Mouse (Mus musculus) stomach, embryonic 16.5 days (tissue): Measurements from ENCODE around the gene Atp6v1fnb. TPM values are rescaled to one million over a fixed set of nuclear protein-coding genes. Genes with fewer than 3 reads are reported as not detected.

Source experiments
- ATAC-seq: fragments of 200-750 bp; cut with Nextera tagmentation; 2 replicates; pipeline ENCODE4 v1.8.0; 2017; ENCODE audit warnings: moderate number of reproducible peaks, moderate TSS enrichment; ENCODE audit not compliant: insufficient read depth, low FRiP score
- H3K27ac ChIP-seq: fragments of 300-500 bp; sonication (generic); 2 replicates; pipeline ENCODE4 v1.5.1; 2014; ENCODE audit warnings: low read length
- H3K27me3 ChIP-seq: fragments of 300-500 bp; sonication (generic); 2 replicates; pipeline ENCODE4 v1.6.1; 2014; ENCODE audit warnings: low read length, control low read depth, mixed read lengths; ENCODE audit not compliant: control insufficient read depth, insufficient read depth
- H3K36me3 ChIP-seq: fragments of 300-500 bp; sonication (generic); 2 replicates; pipeline ENCODE4 v1.6.1; 2014; ENCODE audit warnings: low read length; ENCODE audit not compliant: control insufficient read depth, insufficient read depth
- H3K4me1 ChIP-seq: fragments of 300-500 bp; sonication (generic); 2 replicates; pipeline ENCODE4 v1.6.1; 2014; ENCODE audit warnings: low read length, control low read depth, mixed read lengths; ENCODE audit not compliant: control insufficient read depth, insufficient read depth
- H3K4me2 ChIP-seq: fragments of 300-500 bp; sonication (generic); 2 replicates; pipeline ENCODE4 v1.6.1; 2014; ENCODE audit warnings: low read depth, low read length, mixed read lengths
- H3K4me3 ChIP-seq: fragments of 300-500 bp; sonication (generic); replicated peaks from 2 replicates; pipeline ENCODE4 v1.5.1; 2014; ENCODE audit warnings: mild to moderate bottlenecking, low read length
- H3K9ac ChIP-seq: fragments of 300-500 bp; sonication (generic); 2 replicates; pipeline ENCODE4 v1.6.1; 2014; ENCODE audit warnings: low read length
- H3K9me3 ChIP-seq: fragments of 300-500 bp; sonication (generic); replicated peaks from 2 replicates; pipeline ENCODE4 v1.6.1; 2016; ENCODE audit warnings: low read length, control low read depth; ENCODE audit not compliant: control insufficient read depth
- WGBS: fragments of 180-500 bp; shearing (Covaris S2); extraction: QIAGEN DNeasy Blood & Tissue Kit; methylation state at CpG from one replicate; pipeline ENCODE4 v1.1.7; 2014; 5-methylcytosine and 5-hydroxymethylcytosine counted together
- polyA plus RNA-seq: library from polyadenylated mRNA; unstranded; fragments of >200 nt; fragmentation: Nextera tagmentation; extraction: Ambion mirVana; gene quantifications from 2 replicates; pipeline ENCODE4 v1.2.1, GENCODE M21; 2015

Atp6v1fnb gene
- polyA plus RNA-seq, 1 experiment from 2014 or later = not detected

DNA sequence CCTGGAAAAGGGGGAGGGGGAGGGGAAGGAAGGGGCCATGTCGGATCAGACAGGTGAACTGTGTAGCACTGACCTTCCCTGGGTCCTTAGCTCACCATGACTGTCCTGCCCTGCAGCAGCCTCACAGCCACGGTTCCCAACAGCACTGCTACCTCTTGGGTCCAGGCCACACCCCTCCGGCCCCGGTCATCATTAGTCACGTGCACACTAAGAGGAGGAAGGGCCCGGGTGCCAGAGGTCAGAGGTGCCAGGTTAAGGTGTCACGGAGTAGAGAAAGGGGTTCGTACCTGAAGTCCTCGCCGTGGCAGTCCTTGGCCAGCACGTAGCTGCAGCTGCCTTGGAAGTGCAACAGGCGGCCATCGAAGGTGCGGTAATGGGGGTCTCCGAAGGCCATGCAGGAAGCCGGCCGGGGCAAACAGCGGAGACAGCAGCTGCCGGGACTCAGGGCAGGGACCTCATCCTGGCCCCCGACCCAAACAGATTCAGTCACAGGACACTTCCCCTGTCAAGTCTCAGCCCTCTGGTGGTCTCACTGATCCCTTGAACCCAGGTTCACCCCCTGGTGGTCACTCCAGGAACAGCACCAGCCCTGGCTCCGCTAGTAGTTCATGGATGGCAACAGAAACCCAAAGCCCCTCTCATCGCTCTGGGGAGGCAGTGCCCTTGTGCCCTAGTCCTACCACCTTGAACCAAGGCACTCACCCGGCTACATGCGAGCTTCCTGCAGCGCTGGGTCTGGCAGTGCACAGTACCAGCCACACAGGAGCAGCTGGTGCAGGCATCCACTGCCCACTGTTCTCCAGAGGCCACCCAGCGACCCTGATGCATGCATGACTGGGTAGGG is 13.7 kb downstream of the Atp6v1fnb start:
- no peaks in the 10 kb centered on the region for H3K4me1 ChIP-seq
- H3K27ac ChIP-seq = no peak overlapping the region
- H3K4me2 ChIP-seq = peak overlapping the region; percentile 64
- ATAC-seq = peak; percentile 46; the same call in 1 of the 2 replicates
- H3K9ac ChIP-seq = peak overlapping the region; percentile 29
- no peaks in the 10 kb centered on the region for H3K9me3 ChIP-seq
- WGBS = 8% methylated on average over 26 of the region's 26 CpGs
- no peaks in the 10 kb centered on the region for H3K27me3 ChIP-seq
- peak overlapping the region; percentile 38 for H3K4me3 ChIP-seq
- H3K36me3 ChIP-seq = no peaks in the 10 kb centered on the region

DNA sequence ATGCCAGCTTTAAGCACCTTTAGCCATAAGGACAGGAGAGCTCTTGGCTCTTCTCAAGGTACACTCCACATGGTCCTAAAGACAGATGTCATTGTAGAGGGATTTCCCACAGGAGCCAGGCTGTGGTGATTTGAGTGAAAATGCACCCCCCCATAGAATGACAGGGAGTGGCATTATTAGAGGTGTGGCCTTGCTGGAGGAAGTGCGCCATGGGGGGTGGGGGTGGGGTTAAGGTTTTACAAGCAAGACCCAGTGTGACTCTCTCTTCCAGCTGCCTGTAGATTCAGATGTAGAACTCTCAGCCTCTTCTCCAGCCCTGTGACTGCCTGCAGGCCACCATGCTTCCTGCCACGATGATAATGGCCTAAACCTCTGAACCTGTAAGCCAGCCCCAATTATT is 14.7 kb downstream of the Atp6v1fnb start:
- H3K9ac ChIP-seq = no peak overlapping the region
- ATAC-seq = no peak
- H3K9me3 ChIP-seq = no peaks in the 10 kb centered on the region
- H3K27ac ChIP-seq = no peak overlapping the region
- no peaks in the 10 kb centered on the region for H3K27me3 ChIP-seq
- no peak overlapping the region for H3K4me2 ChIP-seq
- no peak overlapping the region for H3K4me3 ChIP-seq
- no peaks in the 10 kb centered on the region for H3K4me1 ChIP-seq
- WGBS = 62% methylated on average over 2 of the region's 2 CpGs
- no peaks in the 10 kb centered on the region for H3K36me3 ChIP-seq

DNA sequence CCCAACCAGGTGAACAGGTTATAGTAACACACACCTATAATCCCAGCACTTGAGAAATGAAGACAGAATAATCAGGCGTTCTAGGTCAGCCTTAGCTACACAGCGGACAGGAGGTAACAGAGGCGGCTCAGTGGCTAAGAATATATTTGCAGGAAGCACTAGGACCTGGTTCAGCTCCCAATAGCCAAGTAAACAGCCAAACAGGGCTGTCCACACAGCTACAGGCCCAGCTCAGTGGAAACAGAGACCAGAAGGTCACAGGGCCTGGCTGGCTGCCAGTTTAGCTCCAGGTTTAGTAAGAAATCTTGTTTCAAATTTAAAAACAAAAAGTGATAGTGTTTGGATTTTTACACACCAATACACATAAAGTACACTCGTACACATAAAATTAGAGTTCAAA is 22.9 kb downstream of the Atp6v1fnb start:
- H3K4me2 ChIP-seq = no peak overlapping the region
- H3K36me3 ChIP-seq = no peaks in the 10 kb centered on the region
- WGBS = 73% methylated on average over 4 of the region's 4 CpGs
- no peaks in the 10 kb centered on the region; the same call in 1 of the 2 replicates for H3K27me3 ChIP-seq
- H3K9ac ChIP-seq = no peak overlapping the region
- no peaks in the 10 kb centered on the region for H3K9me3 ChIP-seq
- H3K4me3 ChIP-seq = no peak overlapping the region
- no peaks in the 10 kb centered on the region for H3K4me1 ChIP-seq
- ATAC-seq = no peak
- H3K27ac ChIP-seq = no peak overlapping the region

DNA sequence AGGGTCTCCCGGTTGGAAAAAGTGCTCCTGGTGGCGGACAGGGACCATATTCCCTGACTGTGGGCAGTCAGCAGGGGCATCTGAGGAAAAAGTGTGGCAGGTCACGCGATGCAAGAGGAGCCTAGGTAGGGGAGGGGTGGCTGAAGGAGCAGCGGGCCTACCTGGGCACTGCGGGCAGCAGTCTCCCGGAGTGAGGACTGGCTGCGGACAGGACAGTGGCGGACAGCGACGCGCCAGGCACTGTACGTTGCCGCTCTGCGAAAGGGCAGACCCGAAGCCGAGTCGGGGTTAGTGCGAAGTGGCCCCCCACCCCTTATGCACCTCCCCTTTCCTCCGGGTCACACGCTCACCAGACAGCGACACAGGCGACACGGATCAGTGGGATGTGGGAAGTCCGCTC is 25.0 kb downstream of the Atp6v1fnb start:
- H3K27me3 ChIP-seq = no peaks in the 10 kb centered on the region; the same call in 1 of the 2 replicates
- no peak overlapping the region for H3K4me3 ChIP-seq
- 37% methylated on average over 25 of the region's 25 CpGs for WGBS
- H3K4me2 ChIP-seq = no peak overlapping the region
- no peaks in the 10 kb centered on the region for H3K9me3 ChIP-seq
- no peak overlapping the region for H3K9ac ChIP-seq
- no peaks in the 10 kb centered on the region for H3K4me1 ChIP-seq
- no peak for ATAC-seq
- no peak overlapping the region for H3K27ac ChIP-seq
- no peaks in the 10 kb centered on the region for H3K36me3 ChIP-seq

DNA sequence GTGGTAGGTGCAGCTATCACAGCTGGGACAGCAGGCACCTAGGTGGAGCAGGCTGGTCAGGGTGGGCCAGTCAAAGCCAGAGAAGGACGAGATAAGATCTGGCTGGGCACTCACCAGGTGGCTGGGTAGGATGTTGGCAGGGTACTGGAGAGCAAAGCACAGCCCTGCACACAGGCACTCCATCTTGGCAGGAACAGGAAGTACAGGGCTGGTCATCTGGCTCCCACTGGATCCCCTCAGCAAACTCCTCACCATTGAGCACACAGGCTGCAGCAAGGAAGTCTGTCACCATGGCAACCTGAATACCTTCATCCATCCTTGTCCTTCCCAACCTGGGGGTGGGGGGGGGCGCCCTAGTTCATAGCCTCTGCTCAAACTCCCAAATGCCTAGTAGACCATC is 26.6 kb downstream of the Atp6v1fnb start:
- ATAC-seq = no peak

DNA sequence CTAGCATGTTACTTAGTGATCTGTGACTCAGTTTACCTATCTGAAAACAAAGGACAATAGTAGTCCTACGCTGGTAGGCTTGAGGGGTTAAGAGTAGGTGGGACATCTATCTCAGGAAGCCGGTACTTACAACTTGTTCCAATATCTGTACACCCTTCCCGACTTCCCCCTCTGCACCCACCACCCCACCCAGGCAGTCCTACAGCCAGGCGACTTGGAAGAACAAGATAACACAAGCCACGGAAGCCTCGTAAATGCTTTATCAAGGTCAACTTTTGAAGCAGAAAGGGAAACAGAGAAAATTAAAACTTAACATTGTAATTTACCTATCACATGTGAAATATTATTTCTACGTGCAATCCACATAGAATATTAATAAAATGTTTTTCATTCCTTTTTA is 28.9 kb downstream of the Atp6v1fnb start:
- no peak for ATAC-seq
- Histone ChIP-seq H3K4me2 (no peak overlapping the region), H3K27me3 (no peaks in the 10 kb centered on the region; the same call in 1 of the 2 replicates), H3K4me1 (no peaks in the 10 kb centered on the region), H3K27ac (no peak overlapping the region), H3K9ac (no peak overlapping the region), H3K4me3 (no peak overlapping the region), H3K36me3 (no peaks in the 10 kb centered on the region), H3K9me3 (no peaks in the 10 kb centered on the region)
- WGBS = 85% methylated on average over 7 of the region's 7 CpGs

More for the DNA sequence above, 26.6 kb downstream of the Atp6v1fnb start:
- no peak overlapping the region for H3K27ac ChIP-seq
- WGBS = 42% methylated on average over 2 of the region's 2 CpGs
- no peaks in the 10 kb centered on the region; the same call in 1 of the 2 replicates for H3K27me3 ChIP-seq
- no peaks in the 10 kb centered on the region for H3K36me3 ChIP-seq
- no peak overlapping the region for H3K4me2 ChIP-seq
- no peak overlapping the region for H3K9ac ChIP-seq
- H3K4me3 ChIP-seq = no peak overlapping the region
- H3K9me3 ChIP-seq = no peaks in the 10 kb centered on the region
- no peaks in the 10 kb centered on the region for H3K4me1 ChIP-seq

DNA sequence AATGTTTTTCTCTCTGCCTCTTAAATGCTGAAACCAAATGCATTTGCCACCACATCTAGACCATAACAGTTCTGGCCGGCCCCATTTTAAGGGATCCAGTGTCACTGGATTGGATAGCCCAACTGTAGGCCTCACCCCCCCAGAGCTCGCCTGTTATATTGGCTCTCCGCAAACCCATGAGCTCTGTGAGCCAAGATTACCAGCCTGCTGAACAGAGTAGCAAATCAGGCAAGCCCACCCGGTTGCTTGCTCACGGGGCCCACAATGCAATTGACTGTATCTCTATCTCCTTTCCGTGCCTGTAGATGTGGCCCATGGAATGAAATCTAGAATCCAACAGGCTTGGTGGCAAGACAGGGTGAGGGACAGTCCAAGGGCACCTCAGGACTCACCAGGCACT is 29.6 kb downstream of the Atp6v1fnb start:
- H3K4me3 ChIP-seq = no peak overlapping the region
- WGBS = 92% methylated on average over 6 of the region's 6 CpGs

DNA sequence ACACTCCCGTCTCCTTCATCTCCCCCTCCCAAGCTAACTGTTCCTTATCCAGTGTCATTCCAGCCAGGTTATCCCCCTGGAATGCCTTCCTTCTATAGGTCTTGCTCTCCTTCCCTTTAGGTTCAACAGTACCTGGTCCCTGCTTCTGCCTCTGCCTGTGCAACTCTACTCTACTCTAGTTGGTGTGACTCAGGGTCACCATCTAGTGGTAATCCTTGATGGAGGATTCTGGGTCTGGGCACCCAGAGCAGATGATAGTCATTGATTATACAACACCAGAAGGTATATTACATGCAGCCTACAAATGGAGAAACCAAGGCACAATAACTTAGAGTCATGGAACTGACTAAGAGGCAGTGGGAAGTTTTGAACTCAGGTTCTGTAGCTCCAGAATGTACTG is 30.4 kb downstream of the Atp6v1fnb start:
- no peaks in the 10 kb centered on the region for H3K36me3 ChIP-seq
- 84% methylated on average over 1 of the region's 1 CpGs for WGBS
- H3K4me3 ChIP-seq = no peak overlapping the region
- H3K9ac ChIP-seq = no peak overlapping the region
- H3K9me3 ChIP-seq = no peaks in the 10 kb centered on the region
- no peak overlapping the region for H3K27ac ChIP-seq
- no peaks in the 10 kb centered on the region for H3K27me3 ChIP-seq
- 0 out of 2 replicates have a peak, but pooled peaks cover 5% of the 10 kb centered on the region for H3K4me1 ChIP-seq
- H3K4me2 ChIP-seq = no peak overlapping the region
- no peak for ATAC-seq

More for the DNA sequence above, 29.6 kb downstream of the Atp6v1fnb start:
- H3K36me3 ChIP-seq = no peaks in the 10 kb centered on the region
- no peak for ATAC-seq
- H3K27ac ChIP-seq = no peak overlapping the region
- H3K9me3 ChIP-seq = no peaks in the 10 kb centered on the region
- no peak overlapping the region for H3K9ac ChIP-seq
- H3K4me1 ChIP-seq = no peaks in the 10 kb centered on the region
- H3K4me2 ChIP-seq = no peak overlapping the region
- no peaks in the 10 kb centered on the region; the same call in 1 of the 2 replicates for H3K27me3 ChIP-seq

DNA sequence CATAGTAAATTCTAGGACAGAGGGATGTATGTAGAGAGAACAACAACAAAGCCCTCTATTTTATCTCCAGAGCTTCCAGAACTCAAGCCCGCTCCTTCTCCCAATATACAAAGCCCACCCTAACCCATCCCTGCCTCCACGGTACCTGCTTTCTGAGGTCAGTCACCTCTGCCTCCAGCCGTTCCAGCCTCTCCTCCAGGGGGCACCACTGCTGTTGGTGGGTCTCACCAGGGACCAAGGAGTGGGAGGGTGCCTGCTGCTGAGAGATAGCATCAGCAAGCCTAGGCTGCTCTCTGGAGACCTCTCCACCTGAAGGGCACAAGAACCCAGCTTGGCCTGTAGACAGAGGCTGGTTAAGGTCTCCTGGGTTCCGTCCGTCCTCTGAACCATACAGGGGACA is 34.3 kb downstream of the Atp6v1fnb start:
- H3K4me3 ChIP-seq = no peak overlapping the region
- H3K27ac ChIP-seq = no peak overlapping the region
- no peak overlapping the region for H3K9ac ChIP-seq
- no peaks in the 10 kb centered on the region for H3K36me3 ChIP-seq
- H3K27me3 ChIP-seq = no peaks in the 10 kb centered on the region
- no peak for ATAC-seq
- H3K4me1 ChIP-seq = peaks cover 17% of the 10 kb centered on the region
- no peaks in the 10 kb centered on the region for H3K9me3 ChIP-seq
- H3K4me2 ChIP-seq = no peak overlapping the region
- 90% methylated on average over 5 of the region's 5 CpGs for WGBS
